Mouse (Mus musculus) embryonic facial prominence, embryonic 12.5 days (tissue): ENCODE data around the gene Rab9. TPM values are rescaled to one million over a fixed set of nuclear protein-coding genes. Genes with fewer than 3 reads are reported as not detected.
A peak's percentile ranks its signal among the peaks of the same experiment; 100 is the strongest.

Experiments used
- ATAC-seq: fragments of 200-750 bp; cut with Nextera tagmentation; 2 replicates; pipeline ENCODE4 v1.8.0; 2017; ENCODE audit not compliant: insufficient number of reproducible peaks, insufficient read depth, low FRiP score, low TSS enrichment
- H3K27ac ChIP-seq: fragments of 300-500 bp; sonication (generic); 2 replicates; pipeline ENCODE4 v1.5.1; 2016; ENCODE audit warnings: mild to moderate bottlenecking
- H3K27me3 ChIP-seq: fragments of 300-500 bp; sonication (generic); 2 replicates; pipeline ENCODE4 v1.6.1; 2016; ENCODE audit warnings: mild to moderate bottlenecking, moderate library complexity
- H3K36me3 ChIP-seq: fragments of 300-500 bp; sonication (generic); 2 replicates; pipeline ENCODE4 v1.6.1; 2016; ENCODE audit warnings: mild to moderate bottlenecking
- H3K4me1 ChIP-seq: fragments of 300-500 bp; sonication (generic); 2 replicates; pipeline ENCODE4 v1.6.1; 2016
- H3K4me2 ChIP-seq: fragments of 300-500 bp; sonication (generic); replicated peaks from 2 replicates; pipeline ENCODE4 v1.6.1; 2016; ENCODE audit warnings: mild to moderate bottlenecking, moderate library complexity
- H3K4me3 ChIP-seq: fragments of 300-500 bp; sonication (generic); 2 replicates; pipeline ENCODE4 v1.5.1; 2016; ENCODE audit warnings: mild to moderate bottlenecking
- H3K9ac ChIP-seq: fragments of 300-500 bp; sonication (generic); 2 replicates; pipeline ENCODE4 v1.6.1; 2016; ENCODE audit warnings: mild to moderate bottlenecking, moderate library complexity
- H3K9me3 ChIP-seq: fragments of 300-500 bp; sonication (generic); 2 replicates; pipeline ENCODE4 v1.6.1; 2016; ENCODE audit warnings: mild to moderate bottlenecking, moderate library complexity
- WGBS: fragments of 180-500 bp; shearing (Covaris S2); methylation state at CpG from one replicate; pipeline ENCODE4 v1.1.7; 2016; 5-methylcytosine and 5-hydroxymethylcytosine counted together
- polyA plus RNA-seq: library from polyadenylated mRNA; unstranded; fragments of >200 nt; fragmentation: Nextera tagmentation; extraction: Ambion mirVana; gene quantifications from 2 replicates; pipeline ENCODE4 v1.2.1, GENCODE M21; 2016

Rab9 gene
- polyA plus RNA-seq, 1 experiment from 2014 or later = 57.7 TPM

- 11% methylated on average over 44 of the region's 44 CpGs for WGBS
- peak within 1 kb of the TSS; percentile 52 for H3K4me2 ChIP-seq
- peaks cover 21% of the 10 kb centered on the region; the same call in 1 of the 2 replicates for H3K27me3 ChIP-seq
These were observed 39.0 kb downstream of the Rab9 start, which contains the start of gene Ofd1 for GRCm38 (mm10) chrX:166440616-166441063. TSS of gene Ofd1 (minus strand) at chrX:166440704.

GRCm38 (mm10) chrX:166440036-166440615 is 39.5 kb downstream of the Rab9 start, which contains the start of gene Trappc2:
TSS of gene Trappc2 (plus strand) at chrX:166440574.
- Histone ChIP-seq H3K9ac (peak within 1 kb of the TSS; percentile 75), H3K36me3 (no peaks in the 10 kb centered on the region), H3K4me2 (peak within 1 kb of the TSS; percentile 52), H3K27me3 (peaks cover 21% of the 10 kb centered on the region; the same call in 1 of the 2 replicates), H3K9me3 (no peaks in the 10 kb centered on the region), H3K27ac (peak within 1 kb of the TSS; percentile 63; the same call in 1 of the 2 replicates), H3K4me3 (peak within 1 kb of the TSS; percentile 56), H3K4me1 (no peaks in the 10 kb centered on the region)
- ATAC-seq = peak; percentile 59
- WGBS = 10% methylated on average over 36 of the region's 36 CpGs

More at GRCm38 (mm10) chrX:166440616-166441063, 39.0 kb downstream of the Rab9 start, which contains the start of gene Ofd1:
- H3K27ac ChIP-seq = peak within 1 kb of the TSS; percentile 63; the same call in 1 of the 2 replicates
- H3K36me3 ChIP-seq = no peaks in the 10 kb centered on the region
- peak within 1 kb of the TSS; percentile 56 for H3K4me3 ChIP-seq
- peak; percentile 95 for ATAC-seq
- H3K9ac ChIP-seq = peak within 1 kb of the TSS; percentile 75
- H3K9me3 ChIP-seq = no peaks in the 10 kb centered on the region
- H3K4me1 ChIP-seq = no peaks in the 10 kb centered on the region

- no peak overlapping the region for H3K27ac ChIP-seq
- H3K27me3 ChIP-seq = peaks cover 7% of the 10 kb centered on the region; the same call in 1 of the 2 replicates
- no peak for ATAC-seq
- H3K9me3 ChIP-seq = no peaks in the 10 kb centered on the region
- H3K4me3 ChIP-seq = no peak overlapping the region
- WGBS = 40% methylated on average over 2 of the region's 2 CpGs
- no peak overlapping the region for H3K9ac ChIP-seq
- H3K4me1 ChIP-seq = no peaks in the 10 kb centered on the region
- H3K4me2 ChIP-seq = no peak overlapping the region
- no peaks in the 10 kb centered on the region for H3K36me3 ChIP-seq
These were observed 44.9 kb downstream of the Rab9 start for GRCm38 (mm10) chrX:166434812-166435211.

GRCm38 (mm10) chrX:166416196-166416595 is 63.5 kb downstream of the Rab9 start:
- Histone ChIP-seq H3K9ac (no peak overlapping the region), H3K4me2 (no peak overlapping the region), H3K27ac (no peak overlapping the region), H3K27me3 (no peaks in the 10 kb centered on the region), H3K4me1 (no peaks in the 10 kb centered on the region), H3K9me3 (no peaks in the 10 kb centered on the region), H3K36me3 (no peaks in the 10 kb centered on the region), H3K4me3 (no peak overlapping the region)
- WGBS = 76% methylated on average over 5 of the region's 6 CpGs
- ATAC-seq = no peak

- Histone ChIP-seq H3K4me1 (no peaks in the 10 kb centered on the region), H3K27me3 (0 out of 2 replicates have a peak, but pooled peaks cover 2% of the 10 kb centered on the region), H3K36me3 (no peaks in the 10 kb centered on the region)
These were observed 71.8 kb downstream of the Rab9 start for GRCm38 (mm10) chrX:166407865-166408264.

More at GRCm38 (mm10) chrX:166407865-166408264, 71.8 kb downstream of the Rab9 start:
- Histone ChIP-seq H3K4me3 (no peak overlapping the region), H3K4me2 (no peak overlapping the region), H3K9ac (no peak overlapping the region), H3K9me3 (no peaks in the 10 kb centered on the region), H3K27ac (no peak overlapping the region)
- ATAC-seq = no peak

Other genes starting within 250 kb of the Rab9 start
- gene Gpm6b, start 241.0 kb downstream of the Rab9 start, polyA plus RNA-seq = 27.2 and 31.0 TPM in 2 replicates
- 29.8 and 31.2 TPM in 2 replicates for gene Trappc2, start 39.3 kb downstream of the Rab9 start, polyA plus RNA-seq
- gene Ofd1, start 39.2 kb downstream of the Rab9 start, polyA plus RNA-seq = 7.9 and 9.1 TPM in 2 replicates
- gene Tceanc, start 38.7 kb upstream of the Rab9 start, polyA plus RNA-seq = 10.8 and 11.8 TPM in 2 replicates
- gene Egfl6, start 105.9 kb upstream of the Rab9 start, polyA plus RNA-seq = 44.7 and 49.8 TPM in 2 replicates